Mouse (Mus musculus) bone marrow macrophage, adult 2 months (primary cell): ENCODE measurements around the gene Cyp4f14. TPM values are rescaled to one million over a fixed set of nuclear protein-coding genes. Genes with fewer than 3 reads are reported as not detected.

Experiments used
- H3K27ac ChIP-seq: 2 replicates; pipeline ENCODE4 v1.5.1; 2012; ENCODE audit warnings: low read depth, low read length; ENCODE audit not compliant: insufficient read depth
- H3K4me1 ChIP-seq: 2 replicates; pipeline ENCODE4 v1.6.1; 2012; ENCODE audit warnings: low read length; ENCODE audit not compliant: control insufficient read depth, insufficient read depth
- H3K4me3 ChIP-seq: 2 replicates; pipeline ENCODE4 v1.5.1; 2012; ENCODE audit warnings: mild to moderate bottlenecking, low read length, moderate library complexity; ENCODE audit not compliant: insufficient read depth
- CTCF ChIP-seq: IDR thresholded peaks from 2 replicates; pipeline ENCODE4 v1.5.1; 2012; ENCODE audit warnings: low read depth, mild to moderate bottlenecking, low read length, moderate library complexity
- POLR2A ChIP-seq: IDR thresholded peaks from 2 replicates; pipeline ENCODE4 v1.6.1; 2012; ENCODE audit warnings: mild to moderate bottlenecking, low read depth, low read length, borderline replicate concordance
- polyA plus RNA-seq: library from polyadenylated mRNA; stranded (reverse); fragments of >200 nt; gene quantifications from 2 replicates; pipeline ENCODE4 v1.2.4, GENCODE M21; 2012; ENCODE audit not compliant: missing spikeins, insufficient read depth, insufficient read length

Gene Cyp4f14
- polyA plus RNA-seq, 1 experiment: not detected

GRCm38 (mm10) chr17:32939831-32940230 lies 22.7 kb upstream of the Cyp4f14 start:
- Histone ChIP-seq H3K4me3 (no peak overlapping the region), H3K27ac (no peak overlapping the region), H3K4me1 (peaks cover 7% of the 10 kb centered on the region)
- TF ChIP-seq POLR2A: no peak
- no peak for TF ChIP-seq CTCF

GRCm38 (mm10) chr17:32927803-32928202 lies 10.7 kb upstream of the Cyp4f14 start:
- Histone ChIP-seq H3K4me1 (no peaks in the 10 kb centered on the region), H3K27ac (no peak overlapping the region), H3K4me3 (no peak overlapping the region)
- TF ChIP-seq CTCF: no peak
- no peak for TF ChIP-seq POLR2A

DNA sequence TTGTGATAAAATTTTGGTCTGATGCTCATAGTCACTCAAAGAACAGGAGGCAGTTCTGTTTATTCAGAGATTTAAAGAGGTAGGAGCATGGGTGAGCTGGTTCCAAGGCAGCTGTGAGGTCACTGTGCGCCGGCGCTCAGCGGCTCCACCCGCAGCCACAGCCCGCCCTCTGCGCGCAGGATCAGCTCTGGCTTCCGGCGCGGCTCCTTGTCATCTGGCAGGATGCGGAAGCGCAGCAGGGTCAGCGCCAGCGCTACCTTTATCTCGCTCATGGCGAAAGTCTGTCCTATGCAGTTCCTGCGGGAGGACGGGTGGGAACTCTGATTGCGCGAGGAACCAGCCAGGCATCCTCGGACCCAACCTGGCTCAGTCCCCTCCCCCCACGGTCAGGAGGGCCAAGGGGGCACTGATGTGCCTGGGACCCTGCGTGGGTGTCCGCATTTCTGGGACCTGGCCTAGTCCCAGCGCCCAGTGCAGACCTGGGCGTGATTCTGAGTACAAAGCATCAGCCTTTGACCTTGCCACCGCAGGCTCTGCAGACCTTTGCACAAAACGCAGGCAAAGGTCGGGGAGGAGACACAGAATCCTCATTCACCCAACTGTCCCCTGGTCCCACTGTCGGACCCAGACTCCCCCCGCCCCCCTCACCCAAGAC lies 7.6 kb upstream of the Cyp4f14 start:
- peak overlapping the region; percentile 35 for H3K4me3 ChIP-seq
- H3K4me1 ChIP-seq: no peaks in the 10 kb centered on the region
- TF ChIP-seq POLR2A (no peak), CTCF (no peak)
- H3K27ac ChIP-seq: no peak overlapping the region

- Histone ChIP-seq H3K4me3 (no peak overlapping the region), H3K27ac (no peak overlapping the region), H3K4me1 (no peaks in the 10 kb centered on the region)
- TF ChIP-seq POLR2A (no peak), CTCF (no peak)
Measured at GRCm38 (mm10) chr17:32923681-32924080, 6.5 kb upstream of the Cyp4f14 start.

DNA sequence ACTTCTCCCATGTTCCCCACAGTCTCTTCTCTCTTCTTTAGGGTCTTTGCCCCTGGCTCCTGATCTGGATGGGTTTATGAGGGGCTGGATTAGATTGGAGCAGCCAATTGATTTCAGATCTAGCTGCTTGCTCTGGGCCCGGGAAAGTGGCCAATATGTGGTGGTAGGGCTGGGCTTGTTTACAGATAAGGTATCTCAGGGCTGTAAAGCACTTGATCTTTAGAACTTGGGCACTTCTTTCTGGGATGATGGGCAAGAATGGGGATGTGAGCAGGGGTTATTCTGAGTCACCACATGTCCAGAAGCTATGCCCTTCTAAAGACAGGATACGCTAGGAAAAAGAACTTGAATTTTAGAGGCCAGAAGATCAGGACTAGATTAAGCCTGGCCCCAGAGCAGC lies 2.0 kb upstream of the Cyp4f14 start:
- no peak overlapping the region for H3K27ac ChIP-seq
- no peaks in the 10 kb centered on the region for H3K4me1 ChIP-seq
- H3K4me3 ChIP-seq: no peak overlapping the region
- TF ChIP-seq CTCF (no peak), POLR2A (no peak)

DNA sequence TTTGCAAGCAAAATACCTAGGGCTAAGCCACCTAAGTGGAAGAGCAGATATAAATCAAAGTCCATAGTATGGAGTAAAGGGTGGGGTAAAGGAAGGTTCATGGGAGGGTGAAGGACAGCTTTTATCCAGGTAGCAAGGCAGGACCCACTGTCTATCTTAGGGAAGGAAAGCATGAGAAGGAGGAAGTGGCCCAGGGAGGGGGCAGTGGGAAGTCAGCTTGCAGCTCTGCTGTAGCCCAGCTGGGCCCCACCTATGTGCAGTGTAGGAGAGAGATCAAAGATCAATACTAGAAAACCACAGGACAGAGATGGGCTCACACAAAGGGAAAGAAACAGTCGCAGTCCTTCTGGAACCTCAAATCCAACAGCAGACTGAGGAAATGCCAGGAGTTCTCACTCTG lies 1.1 kb downstream of the Cyp4f14 start:
- no peaks in the 10 kb centered on the region for H3K4me1 ChIP-seq
- H3K4me3 ChIP-seq: no peak overlapping the region
- no peak overlapping the region for H3K27ac ChIP-seq
- TF ChIP-seq POLR2A: no peak
- no peak for TF ChIP-seq CTCF

- no peak overlapping the region for H3K27ac ChIP-seq
- no peak for TF ChIP-seq POLR2A
- TF ChIP-seq CTCF: no peak
- H3K4me1 ChIP-seq: no peaks in the 10 kb centered on the region
- no peak overlapping the region for H3K4me3 ChIP-seq
Measured at GRCm38 (mm10) chr17:32906172-32906571, 11.0 kb downstream of the Cyp4f14 start.

DNA sequence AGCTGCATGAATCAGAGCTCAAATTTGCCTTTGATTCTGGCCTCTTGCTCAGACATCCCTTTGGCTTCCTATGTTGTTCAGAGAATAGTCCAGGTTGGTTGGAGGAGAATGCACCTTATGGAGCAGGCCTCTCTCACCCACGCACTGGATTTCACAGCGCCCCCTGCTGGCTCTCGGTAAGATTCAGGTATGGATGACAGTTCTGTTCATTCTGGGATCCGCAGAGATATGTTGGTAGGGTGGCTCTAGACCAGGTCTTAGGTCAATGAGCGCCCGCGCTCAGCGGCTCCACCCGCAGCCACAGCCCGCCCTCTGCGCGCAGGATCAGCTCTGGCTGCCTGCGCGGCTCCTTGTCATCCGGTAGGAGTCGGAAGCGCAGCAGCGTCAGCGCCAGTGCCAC lies 11.9 kb downstream of the Cyp4f14 start:
- H3K4me3 ChIP-seq: no peak overlapping the region
- H3K27ac ChIP-seq: no peak overlapping the region
- TF ChIP-seq POLR2A: no peak
- peak; percentile 88 for TF ChIP-seq CTCF
- H3K4me1 ChIP-seq: no peaks in the 10 kb centered on the region

DNA sequence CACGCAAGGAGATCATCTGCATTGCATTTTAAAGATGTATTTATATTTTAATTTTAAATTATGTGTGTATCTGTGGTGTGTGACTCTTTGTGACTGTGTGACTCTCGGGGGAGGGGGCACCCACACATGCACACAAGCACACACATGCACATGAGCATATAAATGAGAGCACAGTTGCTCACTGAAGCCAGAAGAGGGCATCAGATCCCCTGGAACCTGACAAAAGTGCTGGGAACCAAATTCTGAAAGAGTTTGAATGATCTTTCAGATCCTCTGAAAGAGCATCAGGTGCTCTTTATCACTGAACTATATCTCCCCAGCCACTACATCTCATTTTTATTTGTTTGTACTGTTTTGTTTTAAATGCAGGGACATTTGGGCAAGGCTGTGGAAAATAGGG lies 12.7 kb downstream of the Cyp4f14 start:
- Histone ChIP-seq H3K4me3 (no peak overlapping the region), H3K4me1 (no peaks in the 10 kb centered on the region), H3K27ac (no peak overlapping the region)
- TF ChIP-seq CTCF (no peak), POLR2A (no peak)

DNA sequence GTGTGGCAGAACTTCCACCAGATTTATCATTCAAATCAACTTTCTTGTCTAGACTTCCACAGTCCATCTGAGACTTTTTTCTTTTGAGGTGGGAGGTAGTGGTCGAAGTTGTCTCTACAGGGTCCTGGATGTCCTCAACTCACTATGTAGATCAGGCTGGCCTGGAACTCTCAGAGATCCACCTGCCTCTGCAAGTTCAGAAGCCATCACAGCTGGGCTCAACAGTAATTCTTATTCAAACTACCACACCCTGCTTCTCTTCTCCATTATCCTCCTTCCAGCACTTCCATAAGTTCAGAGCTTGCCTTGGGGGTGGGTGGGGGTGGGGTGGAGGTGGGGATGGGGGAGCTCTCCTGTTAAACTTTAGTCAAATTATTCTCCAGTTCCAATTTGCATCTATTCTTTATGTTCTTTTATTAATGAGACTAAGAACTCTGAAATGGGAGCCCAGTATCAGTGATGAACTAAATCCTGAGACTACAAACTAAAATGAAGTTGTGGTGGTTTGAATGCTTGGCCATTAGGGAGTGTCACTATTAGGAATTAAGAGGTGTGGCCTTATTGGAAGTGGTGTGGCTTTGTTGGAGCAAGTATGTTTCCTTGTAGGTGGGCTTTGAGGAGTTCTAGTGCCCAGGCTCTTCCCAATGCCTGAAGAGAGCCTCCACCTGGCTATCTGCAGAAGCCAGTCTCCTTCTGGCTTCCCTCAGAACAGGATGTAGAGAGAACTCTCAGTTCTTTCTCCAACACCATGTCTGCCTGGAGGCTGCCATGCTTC lies 15.2 kb downstream of the Cyp4f14 start:
- no peaks in the 10 kb centered on the region for H3K4me1 ChIP-seq
- TF ChIP-seq POLR2A (no peak), CTCF (no peak)
- H3K27ac ChIP-seq: no peak overlapping the region
- H3K4me3 ChIP-seq: no peak overlapping the region
